Mouse (Mus musculus) left cerebral cortex, adult 9 months (tissue): ENCODE results near the gene Pdk2.

Experiments
- DNase-seq, 2 experiments: peaks; one replicate each; pipeline ENCODE4 v3.0.0; 2022; ENCODE audit warnings: low spot score in 2 of 2

The Pdk2 gene

GRCm38 (mm10) chr11:94987341-94987740 lies 53.8 kb downstream of the Pdk2 start:
- DNase-seq = no peak

- no peak for DNase-seq
Measured at GRCm38 (mm10) chr11:94986435-94986834, 54.7 kb downstream of the Pdk2 start.

GRCm38 (mm10) chr11:94985822-94986221 lies 55.3 kb downstream of the Pdk2 start:
- no peak for DNase-seq

GRCm38 (mm10) chr11:94985140-94985539 lies 56.0 kb downstream of the Pdk2 start:
- DNase-seq = no peak

GRCm38 (mm10) chr11:94979462-94980179 lies 61.5 kb downstream of the Pdk2 start:
- DNase-seq = no peak

- DNase-seq = peak; percentile 91 to 98
Measured at GRCm38 (mm10) chr11:94978947-94979346, 62.2 kb downstream of the Pdk2 start.

GRCm38 (mm10) chr11:94978178-94978915 lies 62.8 kb downstream of the Pdk2 start:
- DNase-seq = no peak
